Mouse (Mus musculus): ENCODE measurements around the gene Lmnb2.

GRCm38 (mm10) chr10:80902273-80902940, 15.6 kb downstream of the Lmnb2 start:
- TF ChIP-seq CTCF (IDR thresholded peaks at IDR 0.05; ENCODE audit: low read depth, low read length) (no peak), GATA1 (IDR thresholded peaks at IDR 0.05; ENCODE audit: borderline replicate concordance, low read length) (no peak), TAL1 (conservative IDR thresholded peaks at IDR 0.05; ENCODE audit: low read depth, low read length) (no peak), GATA2 (IDR thresholded peaks at IDR 0.05; ENCODE audit: borderline replicate concordance, low read depth, low read length) (no peak), POLR2AphosphoS5 (IDR thresholded peaks at IDR 0.05; ENCODE audit: insufficient replicate concordance, low read depth, low read length) (no peak)

Measured in G1E (cell line).